Mouse (Mus musculus) mature B cell (primary cell): ENCODE results near the gene Prtg.

Experiments
- in situ Hi-C: fragments of 300-500 bp; cut with MboI; formaldehyde crosslinking; loops from 2 replicates; pipeline ENCODE4 v1.14.3; 2019

Prtg gene

DNA sequence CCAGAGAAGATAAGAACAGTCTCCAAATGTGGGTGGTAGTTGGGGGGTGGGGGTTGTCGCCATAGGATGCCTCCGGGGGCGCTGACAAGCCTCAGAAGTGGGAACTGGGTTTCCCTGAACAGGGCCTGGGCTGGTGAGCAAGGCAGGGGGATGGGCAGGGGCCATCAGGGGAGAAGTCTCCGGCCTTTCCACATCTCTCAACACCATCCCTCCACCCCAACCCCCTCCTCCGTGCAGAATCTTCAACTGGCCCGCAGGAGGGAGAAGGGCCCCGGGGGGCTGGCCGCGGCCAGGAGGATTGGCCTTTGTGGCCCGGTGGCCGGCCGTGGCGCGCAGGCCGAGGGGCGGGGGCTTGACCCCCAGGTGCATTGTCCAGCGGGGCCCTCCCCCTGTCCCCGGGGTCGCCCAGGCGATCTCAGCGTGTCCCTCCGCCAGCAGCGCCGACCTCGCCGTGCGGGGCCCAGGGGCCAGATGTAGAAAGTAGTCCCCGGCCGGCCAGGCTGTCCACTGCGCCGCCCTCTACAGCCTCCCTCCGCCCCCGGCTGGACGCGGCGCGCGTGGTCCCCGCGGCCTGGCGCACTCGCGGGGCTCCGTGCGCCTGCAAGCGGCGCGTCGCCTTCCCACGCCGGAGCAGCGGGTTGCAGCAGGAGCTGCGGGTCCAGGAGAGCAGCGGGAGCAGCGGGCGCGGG is at the start of gene Prtg:
Gene Prtg (plus strand): TSS at position 144 of the 689 bp plus-strand sequence.
- in situ Hi-C loops, result no loop called here

GRCm38 (mm10) chr9:72757143-72757542 is 49.5 kb upstream of the Prtg start:
- in situ Hi-C loops, result loop anchor here (25.0 kb wide), 1 partner anchor 330 kb away; no protein-coding TSS in a partner anchor

DNA sequence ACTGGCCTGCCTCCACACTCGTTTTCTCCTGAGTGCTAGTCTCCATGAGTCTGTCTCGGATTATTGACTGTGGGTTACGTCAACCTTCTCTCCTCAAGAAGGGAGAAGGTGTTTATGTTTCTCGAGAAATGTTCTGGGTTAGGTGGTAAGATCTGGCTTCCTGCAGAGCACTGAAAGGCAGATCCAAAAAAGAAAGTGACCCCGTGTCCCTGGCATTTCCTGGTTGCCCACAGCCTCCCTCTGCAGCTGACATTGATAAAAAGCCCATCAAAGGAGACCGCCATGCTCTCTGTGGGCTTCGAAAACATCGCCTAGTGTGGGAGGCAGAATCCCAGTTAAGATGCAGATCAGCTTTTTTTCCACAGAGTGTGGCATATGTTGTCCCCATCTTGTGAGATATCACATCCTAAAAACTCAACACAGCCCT is 48.0 kb upstream of the Prtg start:
- in situ Hi-C loops, result loop anchor here (25.0 kb wide), 1 partner anchor 329 kb away; no protein-coding TSS in a partner anchor

DNA sequence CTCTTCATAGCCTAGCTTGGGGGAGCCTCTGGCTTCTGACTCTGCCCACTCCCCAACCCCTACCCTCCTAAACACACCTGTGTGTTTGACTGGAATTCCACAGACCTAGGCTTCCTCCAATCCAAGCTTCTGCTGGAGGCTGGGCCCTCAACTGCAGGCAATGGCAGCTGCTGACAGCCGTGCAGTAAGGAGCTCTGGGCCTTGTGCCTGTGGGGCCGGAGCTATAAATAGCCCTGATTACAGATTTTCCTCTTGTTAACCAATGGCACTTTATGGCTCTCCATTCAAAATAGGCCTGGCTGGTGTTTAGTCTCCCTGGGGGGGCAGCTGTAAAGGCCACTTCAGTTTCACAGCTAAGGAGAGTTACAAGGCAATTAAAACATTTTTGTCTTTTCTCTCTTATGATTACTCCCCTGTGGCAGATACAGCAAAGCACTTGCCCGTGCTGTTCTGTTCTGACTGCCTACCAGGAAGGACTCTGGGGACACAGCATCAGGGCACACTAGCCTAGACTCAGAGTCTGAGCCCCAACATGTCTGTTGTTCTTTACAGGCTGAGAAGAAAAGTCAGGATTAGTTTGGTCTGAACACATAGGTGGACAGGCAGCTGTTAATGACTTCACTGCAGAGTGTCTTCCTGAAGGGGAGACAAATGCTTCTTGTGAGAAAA is 43.5 kb upstream of the Prtg start:
- in situ Hi-C loops, result loop anchor here (10.0 to 25.0 kb wide), 2 partner anchors 122 to 324 kb away; no protein-coding TSS in a partner anchor

- in situ Hi-C loops, result loop anchor here (10.0 to 25.0 kb wide), 2 partner anchors 118 to 320 kb away; no protein-coding TSS in a partner anchor
Observed at GRCm38 (mm10) chr9:72766789-72767349, 39.8 kb upstream of the Prtg start.

DNA sequence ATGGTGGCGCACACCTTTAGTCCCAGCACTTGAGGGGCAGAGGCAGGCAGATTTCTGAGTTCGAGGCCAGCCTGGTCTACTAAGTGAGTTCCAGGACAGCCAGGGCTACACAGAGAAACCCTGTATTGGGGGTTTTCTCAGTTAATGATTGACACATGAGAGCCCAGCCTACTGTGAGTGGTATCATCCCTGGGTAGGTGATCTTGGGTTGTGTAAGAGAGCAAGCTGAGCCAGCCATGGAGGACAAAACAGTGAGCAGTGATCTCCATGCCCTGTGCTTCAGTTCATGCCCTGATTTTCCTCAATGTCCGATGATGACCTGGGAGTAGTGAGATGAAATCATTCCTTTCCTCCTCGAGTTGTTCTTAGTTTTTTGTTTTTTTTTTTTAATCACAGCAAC is 31.7 kb upstream of the Prtg start:
- in situ Hi-C loops, result no loop called here

GRCm38 (mm10) chr9:72779004-72779403 is 27.7 kb upstream of the Prtg start:
- in situ Hi-C loops, result no loop called here

- in situ Hi-C loops, result no loop called here
Observed at GRCm38 (mm10) chr9:72779733-72780132, 26.9 kb upstream of the Prtg start.

DNA sequence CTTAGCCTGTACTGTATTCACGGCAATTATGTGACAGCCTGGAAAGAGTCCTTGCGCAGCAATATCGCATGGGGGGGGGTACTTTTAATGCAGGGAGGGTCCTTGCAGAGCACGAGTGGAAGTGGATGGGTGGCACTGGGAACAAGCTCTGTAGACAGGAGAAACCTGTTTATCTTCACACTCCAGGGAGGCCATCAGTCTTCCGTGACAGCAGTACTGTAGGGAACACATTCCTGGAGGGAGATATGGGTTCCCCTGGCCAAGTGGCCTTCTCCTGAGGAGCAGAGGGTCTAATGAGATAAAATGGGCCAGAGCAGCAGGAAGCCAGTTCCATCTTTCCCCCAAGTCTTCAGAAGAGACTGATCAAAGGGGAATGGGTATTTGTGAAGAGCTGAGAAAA is 26.0 kb upstream of the Prtg start:
- in situ Hi-C loops, result no loop called here

DNA sequence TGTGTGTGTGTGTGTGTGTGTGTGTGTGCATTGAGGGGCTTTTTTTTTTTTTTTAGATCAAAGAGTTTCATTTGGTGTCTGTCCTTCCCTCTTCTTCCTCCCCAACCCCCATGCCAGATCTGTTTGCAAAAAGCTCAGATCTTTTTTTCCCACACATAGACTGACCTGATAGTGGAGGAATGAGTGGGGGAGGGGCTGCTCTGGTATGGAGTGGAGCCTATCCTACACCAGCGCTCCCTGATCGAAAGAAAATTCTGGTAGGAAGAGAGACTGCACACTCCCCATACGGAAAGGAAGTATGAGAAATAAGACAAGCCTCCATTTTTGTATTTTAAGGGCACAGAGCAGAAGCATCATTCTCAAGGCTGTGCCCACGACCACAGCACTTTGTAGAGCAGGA is 25.2 kb upstream of the Prtg start:
- in situ Hi-C loops, result no loop called here

DNA sequence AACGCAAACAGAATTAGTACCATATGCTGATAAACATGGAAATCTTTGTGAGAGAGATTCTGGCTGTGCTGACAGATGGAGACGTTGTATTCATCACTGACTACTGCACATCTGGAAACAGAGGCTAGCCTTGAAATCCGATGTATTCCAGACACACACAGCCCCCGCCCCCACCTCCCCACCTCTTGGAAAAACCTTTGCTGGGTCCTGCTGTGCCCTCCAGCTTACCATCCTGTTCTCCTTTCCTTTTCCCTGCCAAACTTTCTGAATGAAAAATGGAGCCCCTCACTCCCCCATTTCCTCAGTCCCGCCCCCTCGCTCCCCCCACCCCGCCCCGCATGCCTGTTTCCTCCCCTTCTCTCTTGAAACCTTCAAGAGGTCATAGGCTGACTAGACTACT is 24.6 kb upstream of the Prtg start:
- in situ Hi-C loops, result no loop called here

GRCm38 (mm10) chr9:72787732-72788131 is 18.9 kb upstream of the Prtg start:
- in situ Hi-C loops, result no loop called here

DNA sequence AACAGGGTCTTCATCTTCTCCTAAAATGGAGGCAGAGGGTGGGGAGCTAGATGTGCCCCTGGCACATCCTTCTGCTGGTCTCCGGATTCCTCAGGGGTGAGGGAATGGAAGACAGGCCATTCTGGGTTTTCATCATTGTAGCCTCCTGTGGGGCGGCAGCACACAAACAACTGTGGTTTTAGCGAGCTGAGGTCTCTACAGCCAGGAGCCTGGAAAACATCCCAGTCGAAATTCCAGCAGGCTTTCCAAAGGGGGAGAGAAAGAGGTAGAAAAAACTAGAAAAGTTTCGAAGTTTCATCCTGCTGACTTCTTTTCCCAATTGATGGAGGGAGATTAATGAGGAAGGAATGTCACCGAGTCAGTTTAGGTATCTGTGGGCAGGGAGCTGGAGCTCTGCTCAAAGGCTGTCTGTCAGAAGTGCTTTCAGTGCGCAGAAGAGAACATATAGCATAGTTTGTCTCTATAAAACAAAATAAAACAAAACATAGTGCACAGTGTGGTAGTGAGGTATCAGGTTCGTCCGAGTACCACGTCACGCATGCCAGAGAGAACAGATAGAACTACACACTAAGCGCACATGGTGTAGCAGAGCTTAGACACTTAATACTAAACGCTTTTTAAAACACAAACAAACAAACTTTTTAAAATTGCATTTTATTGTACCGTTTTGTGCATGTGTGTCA is 16.0 kb upstream of the Prtg start:
- in situ Hi-C loops, result no loop called here

DNA sequence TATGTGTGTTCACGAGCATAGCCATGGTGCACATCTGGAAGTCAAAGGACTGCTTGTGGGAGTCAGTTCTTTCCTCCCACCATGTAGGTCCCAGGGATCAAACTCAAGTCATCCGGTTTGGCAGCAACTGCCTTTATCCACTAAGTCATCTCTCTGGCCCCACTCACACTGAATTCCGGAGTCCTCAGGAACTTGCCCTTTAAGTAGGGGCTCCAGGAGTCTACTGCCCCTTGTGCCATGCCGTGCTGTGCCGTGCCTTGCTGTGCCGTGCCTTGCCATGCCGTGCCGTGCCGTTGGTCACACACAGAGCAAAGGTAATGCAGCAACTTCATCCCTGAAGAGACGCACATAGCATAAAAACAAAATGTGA is 15.5 kb upstream of the Prtg start:
- in situ Hi-C loops, result no loop called here

- in situ Hi-C loops, result no loop called here
Observed at GRCm38 (mm10) chr9:72791681-72792080, 15.0 kb upstream of the Prtg start.

DNA sequence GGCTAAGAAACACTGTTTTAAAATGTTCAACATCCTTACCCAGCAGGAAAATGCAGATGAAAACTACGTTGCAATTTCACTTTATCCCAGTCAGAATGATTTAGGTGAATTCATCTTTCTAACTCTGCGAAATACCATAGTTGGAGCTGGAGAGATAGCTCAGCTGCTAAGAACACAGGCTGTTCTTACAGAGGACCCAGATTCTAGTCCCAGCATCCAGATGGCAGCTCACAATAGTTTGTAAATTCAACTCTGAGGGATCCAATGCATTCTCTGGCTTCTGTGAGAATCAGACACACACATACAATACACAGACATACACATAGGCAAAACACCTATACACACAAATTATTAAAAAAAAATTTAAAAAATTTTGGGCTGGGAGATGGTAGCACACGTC is 11.4 kb upstream of the Prtg start:
- in situ Hi-C loops, result no loop called here

DNA sequence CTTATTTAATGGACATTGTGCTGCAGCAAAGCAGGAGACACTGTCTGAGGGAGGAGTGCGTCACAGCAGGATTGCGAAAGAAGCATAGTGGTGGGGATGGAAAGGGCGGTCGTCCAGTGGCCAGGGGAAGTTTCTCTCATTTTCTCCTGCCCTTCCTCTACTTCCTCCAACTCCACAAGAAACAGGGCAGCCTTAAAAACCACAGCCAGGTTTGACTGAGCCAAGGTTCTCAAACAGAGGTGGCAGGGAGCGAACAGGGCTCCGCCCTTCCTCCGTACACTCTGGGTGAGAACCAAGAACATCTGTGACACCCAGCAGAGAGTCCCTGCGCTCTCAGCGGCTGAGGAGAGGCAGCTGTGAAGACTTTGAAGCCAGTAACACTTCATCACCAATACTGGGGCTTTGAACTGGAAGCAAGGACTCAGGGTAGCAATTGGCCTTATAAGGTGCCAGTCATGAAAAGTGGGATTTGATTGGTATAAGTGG is 9.5 kb upstream of the Prtg start:
- in situ Hi-C loops, result no loop called here

- in situ Hi-C loops, result no loop called here
Observed at GRCm38 (mm10) chr9:72803280-72803679, 3.4 kb upstream of the Prtg start.

DNA sequence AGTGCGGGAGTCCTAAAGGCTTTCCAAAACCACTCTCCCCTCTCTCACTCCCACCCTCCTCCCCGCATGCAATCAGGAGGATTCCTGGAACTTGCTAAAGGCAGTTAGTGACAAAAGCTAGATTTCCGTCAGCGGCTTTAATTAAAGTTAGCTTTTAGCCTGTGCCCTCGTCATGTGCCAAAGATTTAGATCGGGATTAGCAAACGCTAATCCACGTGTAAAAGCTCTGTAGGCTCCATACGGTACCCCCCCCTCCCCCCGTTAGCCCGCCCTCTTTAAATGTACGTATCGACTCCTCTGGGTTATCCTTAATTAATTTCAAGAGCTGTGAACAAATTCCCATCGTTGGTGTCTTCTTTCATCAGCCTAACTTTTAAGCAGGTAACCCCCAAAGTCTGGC is 528 bp upstream of the Prtg start:
- in situ Hi-C loops, result no loop called here

DNA sequence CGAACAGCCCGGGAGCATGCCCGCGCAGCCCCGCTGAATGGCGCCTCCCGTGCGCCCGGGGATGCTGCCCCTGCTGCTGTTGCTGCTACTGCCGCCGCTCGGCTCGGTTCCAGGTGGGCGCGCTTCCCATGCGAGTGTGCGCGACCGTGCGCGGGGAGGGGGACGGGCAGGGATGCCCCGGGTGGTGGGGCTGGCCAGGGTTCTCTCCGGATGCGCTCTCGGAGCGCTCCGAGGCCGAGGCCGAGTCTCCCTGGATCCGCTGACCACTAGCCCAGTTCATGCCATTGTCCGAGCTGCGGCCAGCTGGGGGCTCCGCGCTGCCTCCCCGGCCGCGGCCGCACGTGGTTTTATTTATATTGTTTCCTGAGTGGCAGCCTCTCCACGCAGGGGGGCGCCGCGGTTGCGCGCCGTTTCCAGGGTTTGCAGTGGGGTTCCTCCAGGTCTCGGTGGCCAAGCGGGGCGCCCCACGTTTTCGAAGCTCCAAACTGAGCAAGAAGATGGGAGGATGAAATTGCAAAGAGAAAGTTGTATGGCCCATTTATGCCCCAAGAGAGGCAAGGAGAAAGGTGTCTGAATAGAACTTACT is 839 bp downstream of the Prtg start:
- in situ Hi-C loops, result no loop called here

- in situ Hi-C loops, result no loop called here
Observed at GRCm38 (mm10) chr9:72808176-72808575, 1.5 kb downstream of the Prtg start.

GRCm38 (mm10) chr9:72808586-72808985 is 1.9 kb downstream of the Prtg start:
- in situ Hi-C loops, result no loop called here
